Mouse (Mus musculus) left cerebral cortex, adult 11 months (tissue): Measurements from ENCODE around the gene Ndrg2.
A peak's percentile ranks its signal among the peaks of the same experiment; 100 is the strongest.
"Not testable (repeated sequence)": the region's sequence is repeated elsewhere in the genome, so short reads cannot be mapped to it uniquely, and the experiment has no call there.

Experiments
- DNase-seq: peaks from one replicate; pipeline ENCODE4 v3.0.0; 2022; ENCODE audit warnings: low spot score

The Ndrg2 gene

GRCm38 (mm10) chr14:51913960-51914762 is at the start of gene Ndrg2:
Ndrg2 (minus strand) TSS chr14:51914158.
- peak; percentile 59 for DNase-seq

GRCm38 (mm10) chr14:51960316-51960715 is 46.4 kb upstream of the Ndrg2 start:
- no peak for DNase-seq

- no peak for DNase-seq
These were observed 29.4 kb upstream of the Ndrg2 start for GRCm38 (mm10) chr14:51943336-51943735.

- no peak for DNase-seq
These were observed 28.3 kb upstream of the Ndrg2 start for GRCm38 (mm10) chr14:51942236-51942635.

GRCm38 (mm10) chr14:51941577-51941976 is 27.6 kb upstream of the Ndrg2 start:
- no peak for DNase-seq

- DNase-seq = no peak
These were observed 27.1 kb upstream of the Ndrg2 start for GRCm38 (mm10) chr14:51940944-51941560.

GRCm38 (mm10) chr14:51939005-51939404 is 25.0 kb upstream of the Ndrg2 start:
- DNase-seq = no peak

- DNase-seq = no peak
These were observed 18.4 kb upstream of the Ndrg2 start for GRCm38 (mm10) chr14:51932092-51933020.

GRCm38 (mm10) chr14:51930824-51931223 is 16.9 kb upstream of the Ndrg2 start:
- peak; percentile 66 for DNase-seq

- no peak for DNase-seq
These were observed 16.0 kb upstream of the Ndrg2 start for GRCm38 (mm10) chr14:51929968-51930367.

GRCm38 (mm10) chr14:51929309-51929943 is 15.5 kb upstream of the Ndrg2 start:
- peak; percentile 51 for DNase-seq

GRCm38 (mm10) chr14:51926930-51927329 is 13.0 kb upstream of the Ndrg2 start:
- DNase-seq = not testable (repeated sequence)

- no peak for DNase-seq
These were observed 9.5 kb upstream of the Ndrg2 start for GRCm38 (mm10) chr14:51923492-51923891.

GRCm38 (mm10) chr14:51922910-51923309 is 9.0 kb upstream of the Ndrg2 start:
- DNase-seq = no peak

- no peak for DNase-seq
These were observed 8.6 kb upstream of the Ndrg2 start, which contains the start of gene Rnase13 for GRCm38 (mm10) chr14:51922571-51922865. Rnase13 (minus strand) TSS chr14:51922773.

GRCm38 (mm10) chr14:51921759-51922570 is 8.0 kb upstream of the Ndrg2 start:
- DNase-seq = peak; percentile 47

GRCm38 (mm10) chr14:51918966-51919365 is 5.0 kb upstream of the Ndrg2 start:
- no peak for DNase-seq

- no peak for DNase-seq
These were observed 4.2 kb upstream of the Ndrg2 start, which contains the start of gene Tppp2 for GRCm38 (mm10) chr14:51918125-51918524. Tppp2 (plus strand) TSS chr14:51918425.

- no peak for DNase-seq
These were observed 2.6 kb upstream of the Ndrg2 start for GRCm38 (mm10) chr14:51916539-51916938.

- no peak for DNase-seq
These were observed 1.1 kb upstream of the Ndrg2 start for GRCm38 (mm10) chr14:51915030-51915429.
